Mouse (Mus musculus) limb, embryonic 11.5 days (tissue): ENCODE results near the gene Ddx55. TPM values are rescaled to one million over a fixed set of nuclear protein-coding genes. Genes with fewer than 3 reads are reported as not detected.
A peak's percentile ranks its signal among the peaks of the same experiment; 100 is the strongest.
"Not testable (repeated sequence)": the region's sequence is repeated elsewhere in the genome, so short reads cannot be mapped to it uniquely, and the experiment has no call there.

Source experiments
- ATAC-seq: fragments of 200-750 bp; cut with Nextera tagmentation; 2 replicates; pipeline ENCODE4 v1.8.0; 2017; ENCODE audit warnings: low read depth; ENCODE audit not compliant: insufficient number of reproducible peaks, low FRiP score, low TSS enrichment
- DNase-seq: peaks from one replicate; pipeline ENCODE4 v3.0.0-alpha.2; 2015; ENCODE audit warnings: low spot score
- H3K27ac ChIP-seq: fragments of 300-500 bp; sonication (generic); replicated peaks from 2 replicates; pipeline ENCODE4 v1.5.1; 2014; ENCODE audit warnings: low read depth, mild to moderate bottlenecking, low read length
- H3K27me3 ChIP-seq: fragments of 300-500 bp; sonication (generic); 2 replicates; pipeline ENCODE4 v1.6.1; 2014; ENCODE audit warnings: mild to moderate bottlenecking, low read length, mixed read lengths; ENCODE audit not compliant: control insufficient read depth, insufficient read depth
- H3K36me3 ChIP-seq: fragments of 300-500 bp; sonication (generic); 2 replicates; pipeline ENCODE4 v1.6.1; 2014; ENCODE audit warnings: mild to moderate bottlenecking, low read length, moderate library complexity, mixed read lengths; ENCODE audit not compliant: control insufficient read depth, insufficient read depth
- H3K4me1 ChIP-seq: fragments of 300-500 bp; sonication (generic); 2 replicates; pipeline ENCODE4 v1.6.1; 2014; ENCODE audit warnings: low read length, mixed read lengths; ENCODE audit not compliant: control insufficient read depth, insufficient read depth
- H3K4me2 ChIP-seq: fragments of 300-500 bp; sonication (generic); 2 replicates; pipeline ENCODE4 v1.6.1; 2014; ENCODE audit warnings: low read depth, mild to moderate bottlenecking, moderate library complexity; ENCODE audit not compliant: severe bottlenecking
- H3K4me3 ChIP-seq: fragments of 300-500 bp; sonication (generic); 2 replicates; pipeline ENCODE4 v1.5.1; 2014; ENCODE audit warnings: low read depth, low read length
- H3K9ac ChIP-seq: fragments of 300-500 bp; sonication (generic); 2 replicates; pipeline ENCODE4 v1.6.1; 2014; ENCODE audit warnings: mild to moderate bottlenecking, low read length
- H3K9me3 ChIP-seq: fragments of 300-500 bp; sonication (generic); 2 replicates; pipeline ENCODE4 v1.6.1; 2016; ENCODE audit warnings: low read length; ENCODE audit not compliant: control insufficient read depth
- WGBS: fragments of 180-500 bp; shearing (Covaris S2); extraction: QIAGEN DNeasy Blood & Tissue Kit; methylation state at CpG from one replicate; pipeline ENCODE4 v1.1.7; 2014; 5-methylcytosine and 5-hydroxymethylcytosine counted together
- polyA plus RNA-seq: library from polyadenylated mRNA; unstranded; fragments of >200 nt; fragmentation: Nextera tagmentation; extraction: Ambion mirVana; gene quantifications from 2 replicates; pipeline ENCODE4 v1.2.1, GENCODE M21; 2014

Ddx55 gene
- polyA plus RNA-seq, 1 experiment from 2014 or later: 14.4 TPM

DNA sequence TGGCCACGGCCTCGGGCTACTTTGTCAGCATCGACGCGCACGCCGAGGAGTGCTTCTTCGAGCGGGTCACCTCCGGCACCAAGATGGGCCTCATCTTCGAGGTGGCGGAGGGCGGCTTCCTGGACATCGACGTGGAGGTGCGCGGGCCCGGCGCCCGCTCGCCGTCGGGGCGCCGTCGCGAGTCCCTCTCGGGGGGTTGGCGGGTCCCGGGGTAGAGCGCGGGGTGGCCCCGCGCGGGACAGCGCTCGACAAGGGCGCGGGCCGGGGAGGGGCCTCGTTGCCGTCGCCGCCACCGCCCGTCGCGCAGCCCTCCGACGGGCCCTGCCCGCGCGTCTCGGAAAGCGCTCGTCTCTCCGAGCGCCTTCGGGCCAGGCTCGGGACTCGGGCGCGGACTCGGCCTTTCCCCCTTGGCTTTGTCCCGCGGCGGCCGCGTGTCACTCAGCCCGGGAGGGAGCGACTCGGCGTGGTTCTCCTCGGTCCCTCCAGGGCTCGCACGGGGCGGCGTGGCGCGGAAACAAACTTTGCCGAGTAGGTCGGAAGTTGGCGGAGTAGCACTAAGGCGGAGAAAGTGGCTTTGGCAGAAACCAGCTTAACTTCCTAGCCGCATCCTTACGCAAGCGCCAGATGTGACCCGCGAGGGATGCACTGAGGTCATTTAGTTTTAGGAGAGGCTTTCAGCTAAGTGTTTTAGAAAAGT is 11.6 kb upstream of the Ddx55 start:
- peak overlapping the region; percentile 72 for H3K4me2 ChIP-seq
- WGBS: 0% methylated on average over 50 of the region's 89 CpGs
- H3K4me1 ChIP-seq: peaks cover 5% of the 10 kb centered on the region; the same call in 1 of the 2 replicates
- peaks cover 19% of the 10 kb centered on the region for H3K36me3 ChIP-seq
- H3K9ac ChIP-seq: peak overlapping the region; percentile 91
- peak overlapping the region; percentile 74 for H3K27ac ChIP-seq
- peak; percentile 66 for DNase-seq
- no peaks in the 10 kb centered on the region for H3K27me3 ChIP-seq
- H3K4me3 ChIP-seq: peak overlapping the region; percentile 97
- H3K9me3 ChIP-seq: no peaks in the 10 kb centered on the region
- ATAC-seq: peak; percentile 53; the same call in 1 of the 2 replicates

DNA sequence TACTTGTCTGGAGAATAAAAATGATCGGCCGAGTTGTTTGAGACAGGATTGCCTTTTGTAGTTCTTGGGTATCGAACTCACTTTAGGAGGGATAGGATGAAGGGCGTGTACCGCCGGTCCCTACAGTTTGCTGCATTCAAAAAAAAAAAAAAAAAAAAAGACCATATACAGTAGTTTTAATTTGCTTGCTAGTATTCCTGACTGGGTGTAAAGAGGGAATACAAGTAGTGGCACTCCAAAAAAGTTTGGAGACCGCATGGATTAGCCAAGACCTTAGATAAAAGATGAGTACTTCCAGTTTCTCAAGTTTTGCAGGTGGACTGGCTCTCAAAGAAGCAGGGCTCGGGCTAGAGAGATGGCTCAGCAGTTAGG is 11.1 kb upstream of the Ddx55 start:
- H3K36me3 ChIP-seq: peaks cover 25% of the 10 kb centered on the region
- no peak overlapping the region; the same call in 1 of the 2 replicates for H3K27ac ChIP-seq
- peaks cover 5% of the 10 kb centered on the region; the same call in 1 of the 2 replicates for H3K4me1 ChIP-seq
- DNase-seq: no peak
- no peaks in the 10 kb centered on the region for H3K9me3 ChIP-seq
- no peaks in the 10 kb centered on the region for H3K27me3 ChIP-seq
- H3K9ac ChIP-seq: peak overlapping the region; percentile 91
- no peak for ATAC-seq
- WGBS: 12% methylated on average over 8 of the region's 8 CpGs
- peak overlapping the region; percentile 72 for H3K4me2 ChIP-seq
- peak overlapping the region; percentile 97 for H3K4me3 ChIP-seq

DNA sequence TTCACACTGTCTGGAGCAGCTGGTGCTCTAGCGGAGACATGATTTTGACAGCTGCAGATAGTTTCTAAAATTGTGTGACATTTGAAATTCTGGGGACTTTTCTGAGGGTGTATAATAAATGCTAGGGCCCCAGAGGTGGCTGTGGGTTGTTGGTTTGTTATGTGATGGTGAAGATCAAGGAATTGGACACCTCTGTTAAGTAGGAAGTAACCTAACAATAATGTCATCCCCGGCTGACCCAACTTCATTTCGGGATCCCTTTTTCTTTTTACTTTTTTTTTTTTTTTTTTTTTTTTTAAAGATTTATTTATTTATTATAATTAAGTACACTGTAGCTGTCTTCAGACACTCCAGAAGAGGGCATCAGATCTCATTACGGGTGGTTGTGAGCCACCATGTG is 1.9 kb upstream of the Ddx55 start:
- H3K27ac ChIP-seq, H3K27me3 ChIP-seq, H3K4me3 ChIP-seq, ATAC-seq, DNase-seq, H3K4me1 ChIP-seq, H3K9me3 ChIP-seq, H3K4me2 ChIP-seq, H3K9ac ChIP-seq: not testable (repeated sequence)
- 84% methylated on average over 4 of the region's 4 CpGs for WGBS
- H3K36me3 ChIP-seq: peaks cover 21% of the 10 kb centered on the region

DNA sequence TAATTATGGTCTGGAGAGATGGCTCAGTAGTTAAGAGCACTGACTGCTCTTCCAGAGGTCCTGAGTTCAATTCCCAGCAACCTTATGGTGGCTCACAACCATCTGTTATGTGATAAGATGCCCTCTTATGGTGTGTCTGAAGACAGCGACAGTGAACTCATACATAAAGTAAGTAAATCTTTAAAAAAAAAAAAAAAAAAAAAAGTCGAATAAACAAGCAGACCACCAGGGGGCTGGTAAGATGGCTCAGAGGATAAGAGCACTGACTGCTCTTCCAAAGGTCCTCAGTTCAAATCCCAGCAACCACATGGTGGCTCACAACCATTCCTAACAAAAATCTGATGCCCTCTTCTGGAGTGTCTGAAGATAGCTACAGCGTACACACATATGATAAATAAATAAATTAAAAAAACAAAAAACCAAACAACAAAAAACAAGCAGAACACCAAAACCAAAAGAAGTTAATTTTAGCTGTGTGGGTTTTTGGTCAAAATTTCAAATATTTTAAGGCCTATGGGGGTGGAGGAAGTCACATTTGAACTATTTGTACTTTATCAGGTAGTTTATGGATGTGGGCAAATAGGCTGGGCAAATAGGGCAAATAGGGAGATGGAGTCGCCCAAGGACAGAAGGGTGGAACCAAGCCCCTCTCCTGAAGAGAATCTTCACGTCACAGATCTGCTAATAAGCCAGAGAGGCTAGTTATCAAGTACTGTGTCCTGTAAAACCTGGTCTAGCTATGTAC is 1.1 kb upstream of the Ddx55 start:
- WGBS: 39% methylated on average over 5 of the region's 5 CpGs
- Histone ChIP-seq H3K36me3 (peaks cover 17% of the 10 kb centered on the region), H3K4me2 (peak overlapping the region; percentile 81), H3K4me3 (peak overlapping the region; percentile 95), H3K9ac (0 out of 2 replicates have a peak overlapping the region, but pooled peaks have one; percentile 24)
- not testable (repeated sequence) for ATAC-seq, H3K27me3 ChIP-seq, H3K27ac ChIP-seq, H3K9me3 ChIP-seq, H3K4me1 ChIP-seq, DNase-seq

DNA sequence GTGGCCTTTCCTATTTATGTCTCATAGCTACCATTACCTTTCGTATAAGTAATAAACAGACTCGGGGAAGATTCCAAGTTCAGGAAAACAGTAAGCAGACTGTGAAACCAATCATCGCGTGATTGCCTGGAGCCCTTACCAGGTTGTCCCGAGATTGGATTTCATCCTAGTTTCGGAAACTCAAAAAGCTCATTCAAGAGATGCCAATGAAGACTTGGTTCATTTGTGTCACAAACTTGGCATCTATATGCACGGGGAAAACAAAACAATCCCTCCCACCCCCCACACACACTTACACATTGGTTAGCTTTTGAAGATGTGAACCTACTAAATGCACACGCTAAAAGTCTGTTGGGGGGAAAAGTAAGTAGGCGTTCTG is 581 bp upstream of the Ddx55 start:
- Histone ChIP-seq H3K9me3 (no peaks in the 10 kb centered on the region), H3K4me3 (peak overlapping the region; percentile 95), H3K27me3 (no peaks in the 10 kb centered on the region), H3K4me2 (peak overlapping the region; percentile 81), H3K27ac (no peak overlapping the region), H3K9ac (peak overlapping the region; percentile 77; the same call in 1 of the 2 replicates), H3K4me1 (peaks cover 4% of the 10 kb centered on the region; the same call in 1 of the 2 replicates), H3K36me3 (peaks cover 15% of the 10 kb centered on the region)
- DNase-seq: no peak
- WGBS: 12% methylated on average over 9 of the region's 9 CpGs
- no peak for ATAC-seq

DNA sequence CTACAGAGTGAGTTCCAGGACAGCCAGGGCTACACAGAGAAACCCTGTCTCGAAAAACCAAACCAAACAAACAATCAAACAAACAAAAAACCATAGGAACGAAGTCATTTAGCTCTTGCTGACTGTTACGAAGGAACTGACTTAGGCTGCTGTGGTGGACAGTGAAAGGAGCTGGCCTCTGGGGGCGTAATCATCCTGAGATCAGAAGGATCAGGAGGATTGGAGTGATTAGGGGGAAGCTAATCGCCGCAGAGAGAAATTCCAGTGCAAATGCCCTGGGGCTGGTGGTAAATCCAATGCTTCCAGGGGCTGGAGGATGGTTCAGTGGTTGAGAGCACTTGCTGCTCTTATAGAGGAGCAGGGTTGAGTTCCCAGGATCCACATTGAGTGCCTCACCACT is 943 bp downstream of the Ddx55 start:
- DNase-seq (no peak), ATAC-seq (no peak)
- peak overlapping the region; percentile 95; the same call in 1 of the 2 replicates for H3K4me3 ChIP-seq
- WGBS: 75% methylated on average over 6 of the region's 6 CpGs
- H3K4me2 ChIP-seq: peak overlapping the region; percentile 81; the same call in 1 of the 2 replicates
- H3K9me3 ChIP-seq: no peaks in the 10 kb centered on the region
- no peak overlapping the region for H3K27ac ChIP-seq
- no peak overlapping the region for H3K9ac ChIP-seq
- peaks cover 15% of the 10 kb centered on the region for H3K36me3 ChIP-seq
- no peaks in the 10 kb centered on the region for H3K27me3 ChIP-seq
- peaks cover 4% of the 10 kb centered on the region; the same call in 1 of the 2 replicates for H3K4me1 ChIP-seq

DNA sequence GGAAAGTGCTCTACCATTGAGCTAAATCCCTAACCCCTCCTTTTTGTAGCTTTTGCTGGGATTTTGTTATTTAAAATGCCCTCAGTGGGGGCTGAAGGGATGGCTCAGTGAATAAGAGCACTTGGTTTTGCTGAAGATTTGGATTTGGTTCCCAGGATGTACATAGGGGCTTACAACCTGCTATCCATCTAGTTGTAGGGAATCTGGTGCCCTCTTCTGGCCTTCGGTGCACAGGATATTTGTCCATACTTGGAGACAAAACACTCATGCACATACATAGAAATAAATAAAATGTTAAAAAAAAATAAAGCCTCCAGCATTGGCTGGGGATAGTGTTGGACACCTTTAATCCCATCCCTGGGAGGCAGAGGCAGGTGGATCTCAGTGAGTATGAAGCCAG is 2.5 kb downstream of the Ddx55 start:
- Histone ChIP-seq H3K9me3 (no peaks in the 10 kb centered on the region), H3K4me3 (no peak overlapping the region), H3K4me2 (no peak overlapping the region), H3K4me1 (peaks cover 4% of the 10 kb centered on the region; the same call in 1 of the 2 replicates), H3K9ac (no peak overlapping the region), H3K27me3 (no peaks in the 10 kb centered on the region), H3K36me3 (peaks cover 14% of the 10 kb centered on the region), H3K27ac (no peak overlapping the region)
- no peak for ATAC-seq
- WGBS: 88% methylated on average over 1 of the region's 1 CpGs
- no peak for DNase-seq

DNA sequence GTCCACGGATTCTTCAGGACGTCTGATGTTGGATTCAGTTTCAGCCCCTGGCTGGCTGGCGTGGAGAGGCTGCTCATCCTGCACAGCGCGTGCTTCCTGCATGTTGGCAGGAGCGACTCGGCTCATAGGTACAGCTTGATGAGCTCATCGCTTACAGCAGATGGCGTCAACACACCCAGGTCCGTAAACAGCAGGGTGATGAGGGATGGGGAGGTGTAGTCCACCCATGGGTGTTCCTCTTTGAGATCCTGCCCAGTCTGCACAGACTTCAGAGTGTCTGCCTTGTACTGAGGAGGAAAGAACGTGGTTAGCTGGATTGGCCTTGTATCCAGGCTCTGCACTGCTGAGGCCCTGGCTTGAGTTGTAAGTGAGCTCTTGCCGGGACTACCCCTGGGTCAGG is 18.4 kb downstream of the Ddx55 start:
- no peak overlapping the region for H3K9ac ChIP-seq
- ATAC-seq (no peak), DNase-seq (no peak)
- H3K27me3 ChIP-seq: no peaks in the 10 kb centered on the region
- no peak overlapping the region for H3K27ac ChIP-seq
- H3K4me1 ChIP-seq: no peaks in the 10 kb centered on the region
- H3K9me3 ChIP-seq: no peaks in the 10 kb centered on the region
- peaks cover 38% of the 10 kb centered on the region for H3K36me3 ChIP-seq
- no peak overlapping the region for H3K4me3 ChIP-seq
- no peak overlapping the region for H3K4me2 ChIP-seq
- WGBS: 90% methylated on average over 12 of the region's 12 CpGs
